Mouse (Mus musculus): Measurements from ENCODE around the gene Otoa.
A peak's percentile ranks its signal among the peaks of the same experiment; 100 is the strongest.

The Otoa gene

GRCm38 (mm10) chr7:121081350-121081749 lies at the start of gene Otoa:
Gene Otoa (plus strand): TSS chr7:121081650.
- DNase-seq: no peak

- peak; percentile 94 for DNase-seq
These were observed 47.4 kb upstream of the Otoa start, which contains the start of gene Mettl9 for GRCm38 (mm10) chr7:121033856-121034652. Gene Mettl9 (plus strand): TSS chr7:121034445.

GRCm38 (mm10) chr7:121034701-121035141 lies 46.7 kb upstream of the Otoa start:
- DNase-seq: peak; percentile 29 to 72

- peak in 1 of 2 experiments; percentile 54 for DNase-seq
These were observed 46.2 kb upstream of the Otoa start for GRCm38 (mm10) chr7:121035161-121035721.

- DNase-seq: no peak
These were observed 40.9 kb upstream of the Otoa start for GRCm38 (mm10) chr7:121040595-121040994.

- DNase-seq: no peak
These were observed 39.5 kb upstream of the Otoa start for GRCm38 (mm10) chr7:121041989-121042388.

- no peak for DNase-seq
These were observed 38.4 kb upstream of the Otoa start for GRCm38 (mm10) chr7:121043004-121043403.

- no peak for DNase-seq
These were observed 37.9 kb upstream of the Otoa start for GRCm38 (mm10) chr7:121043510-121043909.

GRCm38 (mm10) chr7:121044251-121044650 lies 37.2 kb upstream of the Otoa start:
- DNase-seq: peak in 1 of 2 experiments; percentile 20

GRCm38 (mm10) chr7:121045671-121046453 lies 35.6 kb upstream of the Otoa start:
- peak in 1 of 2 experiments; percentile 47 for DNase-seq

- DNase-seq: no peak
These were observed 33.8 kb upstream of the Otoa start for GRCm38 (mm10) chr7:121047624-121048023.

GRCm38 (mm10) chr7:121053071-121053470 lies 28.4 kb upstream of the Otoa start:
- DNase-seq: no peak

GRCm38 (mm10) chr7:121059477-121060218 lies 21.8 kb upstream of the Otoa start:
- no peak for DNase-seq

- DNase-seq: peak; percentile 39 to 42
These were observed 17.1 kb upstream of the Otoa start for GRCm38 (mm10) chr7:121064309-121064708.

- no peak for DNase-seq
These were observed 10.2 kb upstream of the Otoa start for GRCm38 (mm10) chr7:121071276-121071675.

- no peak for DNase-seq
These were observed 8.9 kb upstream of the Otoa start for GRCm38 (mm10) chr7:121072506-121072905.

- DNase-seq: peak; percentile 52 to 56
These were observed 7.2 kb upstream of the Otoa start, which contains the start of gene Igsf6 for GRCm38 (mm10) chr7:121074281-121074680. Gene Igsf6 (minus strand): TSS chr7:121074572.

GRCm38 (mm10) chr7:121074801-121075400 lies 6.5 kb upstream of the Otoa start:
- DNase-seq: no peak

- DNase-seq: no peak
These were observed 6.0 kb upstream of the Otoa start for GRCm38 (mm10) chr7:121075416-121075815.

GRCm38 (mm10) chr7:121077311-121077710 lies 4.1 kb upstream of the Otoa start:
- no peak for DNase-seq

- peak; percentile 69 to 77 for DNase-seq
These were observed 3.6 kb upstream of the Otoa start for GRCm38 (mm10) chr7:121077829-121078228.

GRCm38 (mm10) chr7:121081816-121082215 lies 366 bp downstream of the Otoa start:
- no peak for DNase-seq
